ENCODE assay signal across 30 mouse cellular contexts in genomic region chr13:108267841-108268634, GRCm38 (mm10). TPM values are rescaled to one million over a fixed set of nuclear protein-coding genes. Genes with fewer than 3 reads are reported as not detected.
DNase-seq lines count a peak whose midpoint lies in the region; ATAC-seq and TF ChIP-seq lines count a peak whose summit lies in the region.
"Had no signal": no experiment of that assay in that cellular context is flagged by ENCODE, and none has a peak within 500 bp of the region (broad histone marks: within the 10 kb centered on the region; RNA-seq: fewer than 3 reads in every experiment).

No protein-coding gene starts in this region.

- H3K9me3 ChIP-seq in intestine, embryonic 16.5 days (ENCODE audit: control insufficient read depth, low read length), result no peaks in the 10 kb centered on the region
- H3K9me3 ChIP-seq in intestine, embryonic 15.5 days, result no peaks in the 10 kb centered on the region
- no peaks in the 10 kb centered on the region for H3K9me3 ChIP-seq in CH12.LX (replicated peaks; ENCODE audit: low read length)
- H3K9me3 ChIP-seq: embryonic facial prominence, embryonic 13.5 days; forebrain, embryonic 13.5 days; G1E; hindbrain, embryonic 12.5 days; limb, embryonic 15.5 days; neural tube, embryonic 12.5 days had no signal

- no peaks in the 10 kb centered on the region for H3K27me3 ChIP-seq in intestine, embryonic 16.5 days (replicated peaks; ENCODE audit: control insufficient read depth, insufficient read depth, low read length)
- no peaks in the 10 kb centered on the region for H3K27me3 ChIP-seq in intestine, embryonic 15.5 days (replicated peaks)
- H3K27me3 ChIP-seq in CH12.LX (replicated peaks), result no peaks in the 10 kb centered on the region
- no peaks in the 10 kb centered on the region for H3K27me3 ChIP-seq in small intestine, adult 2 months (ENCODE audit: control insufficient read depth, insufficient read depth, low read length)
- H3K27me3 ChIP-seq: embryonic facial prominence, embryonic 13.5 days; forebrain, embryonic 13.5 days; hindbrain, embryonic 12.5 days; limb, embryonic 15.5 days; neural tube, embryonic 12.5 days; Patski had no signal

- no peak for TF ChIP-seq CTCF in CH12.LX (conservative IDR thresholded peaks at IDR 0.05 in 1 of 2, IDR thresholded peaks at IDR 0.05 in 1 of 2; ENCODE audit: low read depth in 2 of 2, low read length in 2 of 2)
- TF ChIP-seq CTCF in small intestine, adult 2 months (IDR thresholded peaks at IDR 0.05; ENCODE audit: extremely low read depth, insufficient read length, insufficient replicate concordance, low read depth, low read length), result no peak

- in situ Hi-C loops in CH12.LX (cut with MboI; ENCODE audit: low pct_ligation_motif_present, low pct_unique_long_range_greater_than_20kb, low sequenced_read_pairs), result no loop called here

- H3K27ac ChIP-seq in intestine, embryonic 16.5 days (ENCODE audit: low read length), result 0 out of 2 replicates have a peak overlapping the region, but pooled peaks have one; percentile 24
- no peak overlapping the region for H3K27ac ChIP-seq in intestine, embryonic 15.5 days
- H3K27ac ChIP-seq in CH12.LX (ENCODE audit: insufficient read depth, low read depth), result no peak overlapping the region
- 0 out of 2 replicates have a peak overlapping the region, but pooled peaks have one; percentile 15 for H3K27ac ChIP-seq in small intestine, adult 2 months (ENCODE audit: insufficient read depth, low read depth, low read length)
- H3K27ac ChIP-seq: embryonic facial prominence, embryonic 13.5 days; forebrain, embryonic 13.5 days; gastrocnemius, adult 2 months; hindbrain, embryonic 12.5 days; layer of hippocampus, adult 2 months; limb, embryonic 15.5 days; neural tube, embryonic 12.5 days had no signal

- H3K79me2 ChIP-seq in CH12.LX (replicated peaks; ENCODE audit: control insufficient read depth, extremely low read depth, insufficient read depth, poor library complexity, severe bottlenecking), result no peaks in the 10 kb centered on the region

- WGBS in intestine, embryonic 16.5 days, result 58% methylated on average over 9 of the region's 9 CpGs
- 57% methylated on average over 9 of the region's 9 CpGs for WGBS in intestine, embryonic 15.5 days
- WGBS in small intestine, adult 2 months, result 66% methylated on average over 9 of the region's 9 CpGs

- H3K4me3 ChIP-seq in intestine, embryonic 16.5 days (ENCODE audit: low read length), result no peak overlapping the region
- no peak overlapping the region for H3K4me3 ChIP-seq in intestine, embryonic 15.5 days (replicated peaks)
- H3K4me3 ChIP-seq in CH12.LX (replicated peaks in 1 of 3; ENCODE audit: low read depth in 2 of 3, low read length in 2 of 3, poor library complexity in 1 of 3), result no peak overlapping the region
- no peak overlapping the region for H3K4me3 ChIP-seq in small intestine, adult 2 months (ENCODE audit: low read depth, low read length)
- H3K4me3 ChIP-seq: embryonic facial prominence, embryonic 13.5 days; erythroblast, embryonic 14.5 days; forebrain, embryonic 13.5 days; gastrocnemius, adult 2 months; hindbrain, embryonic 12.5 days; layer of hippocampus, adult 2 months; limb, embryonic 15.5 days; neural tube, embryonic 12.5 days had no signal

- no peak for TF ChIP-seq EP300 in CH12.LX (IDR thresholded peaks at IDR 0.05; ENCODE audit: low read length)

- H3K4me1 ChIP-seq in intestine, embryonic 16.5 days (ENCODE audit: control insufficient read depth, insufficient read depth, low read length), result peaks cover 10% of the 10 kb centered on the region
- H3K4me1 ChIP-seq in intestine, embryonic 15.5 days (replicated peaks), result peaks cover 6% of the 10 kb centered on the region; the same call in 1 of the 2 replicates
- no peaks in the 10 kb centered on the region for H3K4me1 ChIP-seq in CH12.LX (ENCODE audit: control insufficient read depth in 1 of 2, insufficient read depth in 2 of 2)
- peaks cover 4% of the 10 kb centered on the region for H3K4me1 ChIP-seq in small intestine, adult 2 months (ENCODE audit: control insufficient read depth, insufficient read depth, insufficient read length, low read length)
- H3K4me1 ChIP-seq: embryonic facial prominence, embryonic 13.5 days; hindbrain, embryonic 12.5 days; neural tube, embryonic 12.5 days had no signal

- TF ChIP-seq RAD21 in CH12.LX (IDR thresholded peaks at IDR 0.05; ENCODE audit: low read depth, low read length), result no peak

- DNase-seq in CH12.LX (ENCODE audit: extremely low read depth), result no peak
- DNase-seq in spleen, postnatal 4 days (ENCODE audit: low spot score in 2 of 2), result no peak
- no peak for DNase-seq in kidney, postnatal 25 days
- DNase-seq: adrenal gland, adult 2 months; cerebellum, adult 18-20 months; cerebellum, postnatal 14 days; gastrocnemius, adult 2 months; kidney, adult 9 months; kidney, postnatal 14 days; left cerebral cortex, postnatal 4 days; lung, embryonic 14.5 days; midbrain, embryonic 14.5 days; right cerebral cortex, adult 18-20 months; right cerebral cortex, postnatal 4 days; thymus, adult 18-20 months; thymus, postnatal 4 days had no signal

- H3K36me3 ChIP-seq in intestine, embryonic 16.5 days (ENCODE audit: control insufficient read depth, insufficient read depth, low read length), result no peaks in the 10 kb centered on the region
- no peaks in the 10 kb centered on the region for H3K36me3 ChIP-seq in intestine, embryonic 15.5 days
- peaks cover 8 to 23% of the 10 kb centered on the region in 2 experiments for H3K36me3 ChIP-seq in CH12.LX (replicated peaks in 1 of 2; ENCODE audit: control insufficient read depth in 1 of 2, insufficient read depth in 1 of 2, low read length in 1 of 2)
- H3K36me3 ChIP-seq in small intestine, adult 2 months (ENCODE audit: control insufficient read depth, insufficient read depth, low read length), result peaks cover 10% of the 10 kb centered on the region
- H3K36me3 ChIP-seq: embryonic facial prominence, embryonic 13.5 days; G1E; hindbrain, embryonic 12.5 days; limb, embryonic 15.5 days; neural tube, embryonic 12.5 days had no signal

- no peak overlapping the region for H3K9ac ChIP-seq in intestine, embryonic 16.5 days (ENCODE audit: low read depth, low read length)
- no peak overlapping the region for H3K9ac ChIP-seq in intestine, embryonic 15.5 days
- no peak overlapping the region for H3K9ac ChIP-seq in CH12.LX (ENCODE audit: insufficient read depth, low read depth)
- H3K9ac ChIP-seq: embryonic facial prominence, embryonic 13.5 days; forebrain, embryonic 13.5 days; hindbrain, embryonic 12.5 days; limb, embryonic 15.5 days; lung, embryonic 14.5 days; neural tube, embryonic 12.5 days had no signal

- H3K4me2 ChIP-seq in intestine, embryonic 16.5 days (ENCODE audit: low read depth, low read length), result no peak overlapping the region
- no peak overlapping the region for H3K4me2 ChIP-seq in intestine, embryonic 15.5 days (replicated peaks)
- no peak overlapping the region for H3K4me2 ChIP-seq in CH12.LX (ENCODE audit: insufficient read depth, low read depth, poor library complexity, severe bottlenecking)
- H3K4me2 ChIP-seq: embryonic facial prominence, embryonic 13.5 days; forebrain, embryonic 13.5 days; heart, embryonic 11.5 days; hindbrain, embryonic 12.5 days; limb, embryonic 15.5 days; lung, embryonic 14.5 days; neural tube, embryonic 12.5 days had no signal

- no peak for ATAC-seq in intestine, embryonic 16.5 days
- no peak for ATAC-seq in intestine, embryonic 15.5 days
- ATAC-seq in granulocyte monocyte progenitor cell, adult 5-6 weeks (replicated peaks; ENCODE audit: poor library complexity, severe bottlenecking), result peak; percentile 97
- ATAC-seq: forebrain, embryonic 13.5 days; Patski had no signal

- no peak for TF ChIP-seq POLR2A in CH12.LX (IDR thresholded peaks at IDR 0.05; ENCODE audit: low read depth, low read length)
- TF ChIP-seq POLR2A in small intestine, adult 2 months (IDR thresholded peaks at IDR 0.05; ENCODE audit: low read depth, low read length), result no peak

- dilution Hi-C loops in CH12.LX (cut with MboI; ENCODE audit: extremely low pct_ligation_motif_present, extremely low pct_unique_long_range_greater_than_20kb, low sequenced_read_pairs), result no loop called here

TF ChIP-seq in CH12.LX, 34 proteins besides CTCF, POLR2A, EP300 and RAD21:
- peak; percentile 39 for TF ChIP-seq ZNF384 (IDR thresholded peaks at IDR 0.05; ENCODE audit: low read depth, low read length)
- no peak for TF ChIP-seq ELF1 (IDR thresholded peaks at IDR 0.05; ENCODE audit: low read depth, low read length)

RNA-seq across cellular contexts. Expression of gene Depdc1b, which starts 48.1 kb away (rescaled TPM):
- 5.6 and 5.9 TPM in 2 replicates for polyA plus RNA-seq in intestine, embryonic 16.5 days (2015; fragmentation: Nextera tagmentation; extraction: Ambion mirVana)
- polyA plus RNA-seq in intestine, embryonic 15.5 days (2015; fragmentation: Nextera tagmentation; extraction: Ambion mirVana), result 6.2 and 6.6 TPM in 2 replicates
- total RNA-seq in CH12.LX (2012; rRNA removed) (11.1 and 12.8 TPM in 2 replicates), CH12.LX (2014; rRNA removed) (16.3 and 17.8 TPM in 2 replicates)
- polyA plus RNA-seq in CH12.LX (2012; ENCODE audit: insufficient read length, low read depth), result 13.8 and 15.7 TPM in 2 replicates
- total RNA-seq in granulocyte monocyte progenitor cell, adult 5-6 weeks (2014; fragmentation: Nextera tagmentation), result 8.9 and 16.0 TPM in 2 replicates
- 29.1 and 29.3 TPM in 2 replicates for total RNA-seq in granulocyte monocyte progenitor cell, adult 5-6 weeks (2017)
- polyA plus RNA-seq in small intestine, adult 2 months (2012; rRNA removed), result 0.47 and 0.82 TPM in 2 replicates
- total RNA-seq: gastrocnemius, adult 2 months had no signal

RNA-seq across cellular contexts. Expression of gene Elovl7, which starts 53.8 kb away (rescaled TPM):
- polyA plus RNA-seq in intestine, embryonic 16.5 days (2015; fragmentation: Nextera tagmentation; extraction: Ambion mirVana), result 17.9 and 22.0 TPM in 2 replicates
- 19.9 and 20.3 TPM in 2 replicates for polyA plus RNA-seq in intestine, embryonic 15.5 days (2015; fragmentation: Nextera tagmentation; extraction: Ambion mirVana)
- total RNA-seq in CH12.LX (2012; rRNA removed) (4.4 and 5.3 TPM in 2 replicates), CH12.LX (2014; rRNA removed) (8.3 and 8.6 TPM in 2 replicates)
- polyA plus RNA-seq in CH12.LX (2012; ENCODE audit: insufficient read length, low read depth), result 11.6 and 11.9 TPM in 2 replicates
- total RNA-seq in granulocyte monocyte progenitor cell, adult 5-6 weeks (2014; fragmentation: Nextera tagmentation), result 5.2 and 7.5 TPM in 2 replicates
- total RNA-seq in granulocyte monocyte progenitor cell, adult 5-6 weeks (2017), result 2.1 and 2.7 TPM in 2 replicates
- 1.5 and 3.7 TPM in 2 replicates for polyA plus RNA-seq in small intestine, adult 2 months (2012; rRNA removed)
- polyA plus RNA-seq: erythroblast, embryonic 14.5 days; G1E had no signal

Comparison
In these comparisons a context has a peak if more than half of its experiments do, and no peak if none do; other contexts are left out.
1. H3K27ac ChIP-seq: peak in intestine, embryonic 16.5 days (single experiment) and small intestine, adult 2 months (single experiment); none in intestine, embryonic 15.5 days (single experiment) and CH12.LX (single experiment).